8 mouse cellular contexts compared by ENCODE assay signal in the genomic region with DNA sequence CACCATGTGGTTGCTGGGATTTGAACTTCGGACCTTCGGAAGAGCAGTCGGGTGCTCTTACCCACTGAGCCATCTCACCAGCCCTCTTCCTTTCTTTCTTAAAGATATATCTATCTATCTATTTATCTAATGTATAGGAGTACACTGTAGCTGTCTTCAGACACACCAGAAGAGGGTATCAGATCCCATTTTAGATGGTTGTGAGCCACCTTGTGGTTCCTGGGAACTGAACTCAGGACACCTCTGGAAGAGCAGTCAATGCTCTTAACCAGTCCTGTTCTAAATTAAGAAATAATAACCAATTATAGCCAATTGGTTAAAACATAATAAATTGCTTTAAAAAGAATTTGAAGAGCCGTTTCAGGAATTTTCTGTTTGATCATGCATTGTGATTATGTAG. TPM values are rescaled to one million over a fixed set of nuclear protein-coding genes. Genes with fewer than 3 reads are reported as not detected.
A peak's percentile ranks its signal among the peaks of the same experiment; 100 is the strongest.
DNase-seq lines count a peak whose midpoint lies in the region; ATAC-seq and TF ChIP-seq lines count a peak whose summit lies in the region.

No protein-coding gene starts in this region.

- no peak for DNase-seq in kidney, postnatal 4 days
- no peak for DNase-seq in intestine, embryonic 14.5 days (ENCODE audit: low spot score)
- DNase-seq in midbrain, postnatal 0 days (ENCODE audit: low spot score): no peak
- no peak for DNase-seq in left cerebral cortex, postnatal 25 days (ENCODE audit: low spot score in 2 of 2)
- DNase-seq in T-cell, adult 2 months (ENCODE audit: low spot score): no peak
- DNase-seq in urinary bladder, adult 2 months (ENCODE audit: low spot score): no peak

- H3K27me3 ChIP-seq in kidney, embryonic 16.5 days (ENCODE audit: insufficient read depth, low read length): no peaks in the 10 kb centered on the region
- H3K27me3 ChIP-seq in embryonic facial prominence, embryonic 12.5 days: no peaks in the 10 kb centered on the region
- H3K27me3 ChIP-seq in intestine, embryonic 14.5 days (replicated peaks; ENCODE audit: control insufficient read depth, insufficient read depth, low read length): no peaks in the 10 kb centered on the region
- H3K27me3 ChIP-seq in midbrain, postnatal 0 days (ENCODE audit: insufficient read depth, low read length): no peaks in the 10 kb centered on the region

- H3K9ac ChIP-seq in kidney, embryonic 16.5 days (replicated peaks; ENCODE audit: low read length): no peak overlapping the region
- no peak overlapping the region for H3K9ac ChIP-seq in embryonic facial prominence, embryonic 12.5 days
- H3K9ac ChIP-seq in intestine, embryonic 14.5 days (ENCODE audit: low read length): no peak overlapping the region
- no peak overlapping the region for H3K9ac ChIP-seq in midbrain, postnatal 0 days (replicated peaks; ENCODE audit: low read length, poor library complexity, severe bottlenecking)

- H3K9me3 ChIP-seq in kidney, embryonic 16.5 days (ENCODE audit: low read length): no peaks in the 10 kb centered on the region
- no peaks in the 10 kb centered on the region for H3K9me3 ChIP-seq in embryonic facial prominence, embryonic 12.5 days
- no peaks in the 10 kb centered on the region for H3K9me3 ChIP-seq in intestine, embryonic 14.5 days (ENCODE audit: control insufficient read depth, low read length)
- no peaks in the 10 kb centered on the region for H3K9me3 ChIP-seq in midbrain, postnatal 0 days (ENCODE audit: low read length)

- H3K36me3 ChIP-seq in kidney, embryonic 16.5 days (ENCODE audit: insufficient read depth, low read length): no peaks in the 10 kb centered on the region
- H3K36me3 ChIP-seq in embryonic facial prominence, embryonic 12.5 days: no peaks in the 10 kb centered on the region; the same call in 1 of the 2 replicates
- no peaks in the 10 kb centered on the region; the same call in 1 of the 2 replicates for H3K36me3 ChIP-seq in intestine, embryonic 14.5 days (ENCODE audit: control insufficient read depth, insufficient read depth, low read length)
- H3K36me3 ChIP-seq in midbrain, postnatal 0 days (ENCODE audit: insufficient read depth, low read length): no peaks in the 10 kb centered on the region

- peak overlapping the region; percentile 100; the same call in 1 of the 2 replicates for H3K4me3 ChIP-seq in kidney, embryonic 16.5 days (ENCODE audit: low read length)
- peak overlapping the region; percentile 88 for H3K4me3 ChIP-seq in embryonic facial prominence, embryonic 12.5 days
- peak overlapping the region; percentile 84 for H3K4me3 ChIP-seq in intestine, embryonic 14.5 days (ENCODE audit: low read depth, low read length)
- H3K4me3 ChIP-seq in midbrain, postnatal 0 days (ENCODE audit: low read depth, low read length): peak overlapping the region; percentile 77; the same call in 1 of the 2 replicates

- WGBS in kidney, embryonic 16.5 days: 51% methylated on average over 4 of the region's 4 CpGs
- WGBS in embryonic facial prominence, embryonic 12.5 days: 57% methylated on average over 4 of the region's 4 CpGs
- WGBS in intestine, embryonic 14.5 days: 49% methylated on average over 4 of the region's 4 CpGs
- WGBS in midbrain, postnatal 0 days: 60% methylated on average over 4 of the region's 4 CpGs

- TF ChIP-seq CTCF in midbrain, postnatal 0 days (IDR thresholded peaks at IDR 0.05): no peak

- H3K27ac ChIP-seq in kidney, embryonic 16.5 days (ENCODE audit: low read length): no peak overlapping the region
- no peak overlapping the region for H3K27ac ChIP-seq in embryonic facial prominence, embryonic 12.5 days
- no peak overlapping the region for H3K27ac ChIP-seq in intestine, embryonic 14.5 days (ENCODE audit: low read depth)
- no peak overlapping the region for H3K27ac ChIP-seq in midbrain, postnatal 0 days (ENCODE audit: low read depth, low read length)

- intact Hi-C loops in left cerebral cortex, postnatal 25 days (cut with DNase I): no loop called here

- no peak for ATAC-seq in kidney, embryonic 16.5 days (ENCODE audit: low FRiP score, low TSS enrichment)
- ATAC-seq in embryonic facial prominence, embryonic 12.5 days (ENCODE audit: insufficient number of reproducible peaks, insufficient read depth, low FRiP score, low TSS enrichment): no peak
- no peak for ATAC-seq in intestine, embryonic 14.5 days (replicated peaks; ENCODE audit: low FRiP score, low TSS enrichment, low read depth)
- no peak for ATAC-seq in midbrain, postnatal 0 days (ENCODE audit: low FRiP score)

- peak overlapping the region; percentile 72 for H3K4me2 ChIP-seq in kidney, embryonic 16.5 days (replicated peaks; ENCODE audit: low read depth, low read length)
- peak overlapping the region; percentile 60 for H3K4me2 ChIP-seq in embryonic facial prominence, embryonic 12.5 days (replicated peaks)
- H3K4me2 ChIP-seq in intestine, embryonic 14.5 days (ENCODE audit: low read length): peak overlapping the region; percentile 71
- H3K4me2 ChIP-seq in midbrain, postnatal 0 days (ENCODE audit: low read depth, low read length, poor library complexity, severe bottlenecking): peak overlapping the region; percentile 50

- H3K4me1 ChIP-seq in kidney, embryonic 16.5 days (ENCODE audit: insufficient read depth, low read length): peaks cover 8% of the 10 kb centered on the region
- peaks cover 14% of the 10 kb centered on the region; the same call in 1 of the 2 replicates for H3K4me1 ChIP-seq in embryonic facial prominence, embryonic 12.5 days
- peaks cover 7% of the 10 kb centered on the region for H3K4me1 ChIP-seq in intestine, embryonic 14.5 days (replicated peaks; ENCODE audit: control insufficient read depth, insufficient read depth, low read length)
- H3K4me1 ChIP-seq in midbrain, postnatal 0 days (ENCODE audit: insufficient read depth, low read length): peaks cover 3% of the 10 kb centered on the region; the same call in 1 of the 2 replicates

RNA-seq across cellular contexts. Expression of a gene that starts 0.6 kb away (rescaled TPM):
- polyA plus RNA-seq in kidney, embryonic 16.5 days (2015; fragmentation: Nextera tagmentation; extraction: Ambion mirVana): 32.3 and 37.3 TPM in 2 replicates
- 40.5 TPM in 2 replicates for polyA plus RNA-seq in embryonic facial prominence, embryonic 12.5 days (2016; fragmentation: Nextera tagmentation; extraction: Ambion mirVana)
- 42.1 and 42.9 TPM in 2 replicates for polyA plus RNA-seq in intestine, embryonic 14.5 days (2014; fragmentation: Nextera tagmentation; extraction: Ambion mirVana)
- total RNA-seq in midbrain, postnatal 0 days (2014; rRNA removed): 9.6 and 10.5 TPM in 2 replicates
- polyA plus RNA-seq in midbrain, postnatal 0 days (2015; fragmentation: Nextera tagmentation; extraction: Ambion mirVana): 17.8 and 21.2 TPM in 2 replicates
- 10 to 100 TPM; 18.4 to 26.1 TPM for total RNA-seq in left cerebral cortex, postnatal 25 days (2021)
- 29.0 and 32.7 TPM in 2 replicates for polyA plus RNA-seq in urinary bladder, adult 2 months (2012; rRNA removed)

RNA-seq across cellular contexts. Expression of a gene that starts 53.1 kb away (rescaled TPM):
- 5.3 TPM in 2 replicates for polyA plus RNA-seq in kidney, embryonic 16.5 days (2015; fragmentation: Nextera tagmentation; extraction: Ambion mirVana)
- 7.2 and 7.6 TPM in 2 replicates for polyA plus RNA-seq in embryonic facial prominence, embryonic 12.5 days (2016; fragmentation: Nextera tagmentation; extraction: Ambion mirVana)
- 12.8 and 13.2 TPM in 2 replicates for polyA plus RNA-seq in intestine, embryonic 14.5 days (2014; fragmentation: Nextera tagmentation; extraction: Ambion mirVana)
- total RNA-seq in midbrain, postnatal 0 days (2014; rRNA removed): 1.1 and 2.7 TPM in 2 replicates
- polyA plus RNA-seq in midbrain, postnatal 0 days (2015; fragmentation: Nextera tagmentation; extraction: Ambion mirVana): 0.07 and 0.11 TPM in 2 replicates
- under 1 TPM; 0.16 TPM for total RNA-seq in left cerebral cortex, postnatal 25 days (2021)
- 17.9 and 22.7 TPM in 2 replicates for polyA plus RNA-seq in urinary bladder, adult 2 months (2012; rRNA removed)
